Mouse (Mus musculus) CH12.LX (cell line): Measurements from ENCODE around the gene Ctdsp1. TPM values are rescaled to one million over a fixed set of nuclear protein-coding genes. Genes with fewer than 3 reads are reported as not detected.

Experiments
- DNase-seq: peaks from one replicate; pipeline ENCODE4 v3.0.0-alpha.2; 2013; ENCODE audit errors: extremely low read depth
- H3K27ac ChIP-seq: 2 replicates; pipeline ENCODE4 v1.5.1; 2012; ENCODE audit warnings: low read depth, mild to moderate bottlenecking, control low read depth, moderate library complexity; ENCODE audit not compliant: insufficient read depth
- H3K27me3 ChIP-seq: replicated peaks from 2 replicates; pipeline ENCODE3; 2012; ENCODE audit warnings: inconsistent platforms
- H3K36me3 ChIP-seq, 2 experiments: replicated peaks in 1 of 2; 2 replicates each; pipeline versions ENCODE3 to v1.6.1; 2012; ENCODE audit warnings: inconsistent platforms in 1 of 2, low read length in 1 of 2, mild to moderate bottlenecking in 1 of 2, mixed read lengths in 1 of 2, moderate library complexity in 1 of 2; ENCODE audit not compliant: control insufficient read depth in 1 of 2, insufficient read depth in 1 of 2
- H3K4me1 ChIP-seq, 2 experiments: 2 replicates each; pipeline ENCODE4 v1.6.1; 2012; ENCODE audit warnings: inconsistent platforms in 1 of 2, moderate library complexity in 1 of 2; ENCODE audit not compliant: insufficient read depth in 2 of 2, control insufficient read depth in 1 of 2
- H3K4me2 ChIP-seq: 2 replicates; pipeline ENCODE4 v1.6.1; 2012; ENCODE audit warnings: low read depth, mild to moderate bottlenecking, control low read depth; ENCODE audit not compliant: poor library complexity, insufficient read depth, severe bottlenecking
- H3K4me3 ChIP-seq, 3 experiments: fragments of 150-350 bp in 1 of 3; sonication (generic) in 1 of 3; replicated peaks in 1 of 3; 2 replicates each; pipeline versions ENCODE3 to v1.5.1; 2011 to 2012; ENCODE audit warnings: low read depth in 2 of 3, low read length in 2 of 3, mild to moderate bottlenecking in 2 of 3, moderate library complexity in 2 of 3, control low read depth in 1 of 3, improper control_type of control experiment in 1 of 3, inconsistent platforms in 1 of 3, mixed read lengths in 1 of 3; ENCODE audit not compliant: poor library complexity in 1 of 3
- H3K79me2 ChIP-seq: replicated peaks from 2 replicates; pipeline ENCODE4 v1.6.1; 2012; ENCODE audit warnings: mild to moderate bottlenecking, moderate library complexity; ENCODE audit not compliant: control insufficient read depth, poor library complexity, insufficient read depth, severe bottlenecking; ENCODE audit errors: extremely low read depth
- H3K9ac ChIP-seq: 2 replicates; pipeline ENCODE4 v1.6.1; 2012; ENCODE audit warnings: low read depth, mild to moderate bottlenecking, control low read depth, moderate library complexity; ENCODE audit not compliant: insufficient read depth
- H3K9me3 ChIP-seq: replicated peaks from 2 replicates; pipeline ENCODE3; 2012; ENCODE audit warnings: low read length, inconsistent platforms, mixed read lengths
- BHLHE40 ChIP-seq: IDR thresholded peaks from 2 replicates; pipeline ENCODE4 v1.6.1; 2011; ENCODE audit warnings: mild to moderate bottlenecking, low read depth, low read length, improper control_type of control experiment
- CHD1 ChIP-seq: IDR thresholded peaks from 2 replicates; pipeline ENCODE4 v1.6.1; 2012; ENCODE audit warnings: low read depth, low read length, improper control_type of control experiment, inconsistent platforms
- CHD2 ChIP-seq: IDR thresholded peaks from 2 replicates; pipeline ENCODE4 v1.6.1; 2011; ENCODE audit warnings: low read length, improper control_type of control experiment
- CTCF ChIP-seq, 2 experiments: IDR thresholded peaks in 1 of 2; conservative IDR thresholded peaks in 1 of 2; 2 replicates each; pipeline ENCODE4 v1.5.1; 2011 to 2012; ENCODE audit warnings: low read depth in 2 of 2, low read length in 2 of 2, improper control_type of control experiment in 1 of 2, inconsistent platforms in 1 of 2, mild to moderate bottlenecking in 1 of 2, moderate library complexity in 1 of 2
- ELF1 ChIP-seq: IDR thresholded peaks from 2 replicates; pipeline ENCODE4 v1.6.1; 2014; ENCODE audit warnings: low read depth, mild to moderate bottlenecking, inconsistent platforms, low read length, improper control_type of control experiment
- EP300 ChIP-seq: IDR thresholded peaks from 2 replicates; pipeline ENCODE4 v1.6.1; 2011; ENCODE audit warnings: low read length, improper control_type of control experiment
- ETS1 ChIP-seq: conservative IDR thresholded peaks from 2 replicates; pipeline ENCODE4 v1.6.1; 2012; ENCODE audit warnings: low read depth, mild to moderate bottlenecking, inconsistent platforms, low read length, improper control_type of control experiment, moderate library complexity
- HCFC1 ChIP-seq: IDR thresholded peaks from 2 replicates; pipeline ENCODE4 v1.6.1; 2012; ENCODE audit warnings: low read depth, mild to moderate bottlenecking, inconsistent platforms, low read length, improper control_type of control experiment
- IRF4 ChIP-seq: IDR thresholded peaks from 2 replicates; pipeline ENCODE4 v1.6.1; 2014; ENCODE audit warnings: low read depth, mild to moderate bottlenecking, inconsistent platforms, low read length, improper control_type of control experiment
- JUND ChIP-seq: conservative IDR thresholded peaks from 2 replicates; pipeline ENCODE4 v1.6.1; 2011; ENCODE audit warnings: low read depth, low read length, improper control_type of control experiment
- KAT2A ChIP-seq: IDR thresholded peaks from 2 replicates; pipeline ENCODE4 v1.6.1; 2012; ENCODE audit warnings: low read length, improper control_type of control experiment, inconsistent platforms; ENCODE audit not compliant: insufficient replicate concordance
- MAFK ChIP-seq: IDR thresholded peaks from 2 replicates; pipeline ENCODE4 v1.6.1; 2011; ENCODE audit warnings: low read length, improper control_type of control experiment; ENCODE audit not compliant: insufficient replicate concordance
- MAX ChIP-seq: IDR thresholded peaks from 2 replicates; pipeline ENCODE4 v1.6.1; 2011; ENCODE audit warnings: low read length, improper control_type of control experiment
- MAZ ChIP-seq: IDR thresholded peaks from 2 replicates; pipeline ENCODE4 v1.6.1; 2012; ENCODE audit warnings: low read depth, mild to moderate bottlenecking, inconsistent platforms, low read length, improper control_type of control experiment, moderate library complexity
- MYC ChIP-seq: IDR thresholded peaks from 2 replicates; pipeline ENCODE4 v1.6.1; 2011; ENCODE audit warnings: low read depth, mild to moderate bottlenecking, improper control_type of control experiment, low read length
- POLR2A ChIP-seq: IDR thresholded peaks from 2 replicates; pipeline ENCODE4 v1.6.1; 2011; ENCODE audit warnings: low read depth, mild to moderate bottlenecking, improper control_type of control experiment, low read length
- POLR2AphosphoS2 ChIP-seq: IDR thresholded peaks from 2 replicates; pipeline ENCODE4 v1.6.1; 2011; ENCODE audit warnings: low read depth, low read length, improper control_type of control experiment
- RAD21 ChIP-seq: IDR thresholded peaks from 2 replicates; pipeline ENCODE4 v1.6.1; 2011; ENCODE audit warnings: low read depth, mild to moderate bottlenecking, low read length, improper control_type of control experiment, moderate library complexity
- TBP ChIP-seq: conservative IDR thresholded peaks from 2 replicates; pipeline ENCODE4 v1.6.1; 2011; ENCODE audit warnings: low read depth, low read length, improper control_type of control experiment
- USF1 ChIP-seq: IDR thresholded peaks from 2 replicates; pipeline ENCODE4 v1.6.1; 2014; ENCODE audit warnings: low read depth, mild to moderate bottlenecking, inconsistent platforms, low read length, improper control_type of control experiment
- ZKSCAN1 ChIP-seq: IDR thresholded peaks from 2 replicates; pipeline ENCODE4 v1.6.1; 2012; ENCODE audit warnings: low read depth, inconsistent platforms, low read length, improper control_type of control experiment, borderline replicate concordance
- ZMIZ1 ChIP-seq: IDR thresholded peaks from 2 replicates; pipeline ENCODE4 v1.6.1; 2012; ENCODE audit warnings: low read depth, mild to moderate bottlenecking, inconsistent platforms, low read length, improper control_type of control experiment
- dilution Hi-C: fragments of 300-500 bp; cut with MboI; formaldehyde crosslinking; loops from 2 replicates; pipeline ENCODE4 v1.14.3; 2020; ENCODE audit warnings: low sequenced_read_pairs; ENCODE audit not compliant: extremely low pct_unique_long_range_greater_than_20kb, extremely low pct_ligation_motif_present
- in situ Hi-C: fragments of 300-500 bp; cut with MboI; formaldehyde crosslinking; loops from 3 replicates; pipeline ENCODE4 v1.14.3; 2019; ENCODE audit warnings: low sequenced_read_pairs, low pct_ligation_motif_present, low pct_unique_long_range_greater_than_20kb, mixed read lengths
- polyA plus RNA-seq: library from polyadenylated mRNA; unstranded; fragments of >175 nt; gene quantifications from 2 replicates; pipeline ENCODE4 v1.2.1, GENCODE M21; 2012; ENCODE audit warnings: low read depth; ENCODE audit not compliant: insufficient read length
- total RNA-seq, 2 experiments: library from RNA; depleted of rRNA; stranded (reverse); fragments of 300-350 nt in 1 of 2; fragments of >200 nt in 1 of 2; gene quantifications; 2 replicates each; pipeline ENCODE4 v1.2.3; 2012 to 2014

Gene Ctdsp1
- total and polyA plus RNA-seq, 3 experiments, result 14.4 to 65.8 (median 23.4) TPM

DNA sequence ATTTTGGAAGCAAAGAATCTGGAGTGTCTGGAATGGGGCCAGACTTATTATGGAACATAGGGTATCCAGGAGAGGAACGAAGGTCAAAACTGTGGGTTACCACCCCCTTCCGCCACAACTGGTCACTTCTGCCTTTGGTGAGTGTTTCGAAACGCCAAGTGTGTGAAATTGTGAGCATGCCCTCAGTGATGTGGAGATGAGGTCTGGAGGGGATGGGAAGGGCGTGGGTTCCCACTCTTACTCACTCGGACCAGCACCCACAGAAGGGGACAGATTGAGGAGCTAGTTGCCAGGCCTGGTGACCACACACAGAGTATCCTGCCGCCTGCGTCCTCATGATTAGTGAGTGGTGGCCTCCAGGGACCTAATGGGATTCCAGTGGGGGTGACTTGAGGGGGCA, 16.3 kb upstream of the Ctdsp1 start, which contains the start of gene Slc11a1:
Gene Slc11a1 (plus strand): TSS at position 216 of the 400 bp plus-strand sequence.
- no peak within 1 kb of the TSS for H3K4me3 ChIP-seq
- H3K36me3 ChIP-seq, result no peaks in the 10 kb centered on the region
- no peak within 1 kb of the TSS for H3K27ac ChIP-seq
- in situ Hi-C loops, result no loop called here
- TF ChIP-seq CHD1 (no peak), BHLHE40 (no peak), USF1 (no peak), ZKSCAN1 (no peak), MAZ (no peak), RAD21 (no peak), EP300 (no peak), MAFK (no peak), ETS1 (no peak), CHD2 (no peak), POLR2AphosphoS2 (no peak), ELF1 (no peak), KAT2A (no peak), CTCF (conservative IDR thresholded peaks at IDR 0.05 in 1 of 2, IDR thresholded peaks at IDR 0.05 in 1 of 2; ENCODE audit: low read depth in 2 of 2, low read length in 2 of 2) (no peak), JUND (no peak), IRF4 (no peak)
- peaks cover 33 to 50% of the 10 kb centered on the region in 2 experiments for H3K4me1 ChIP-seq
- H3K9ac ChIP-seq, result no peak within 1 kb of the TSS
- no peaks in the 10 kb centered on the region for H3K79me2 ChIP-seq
- H3K4me2 ChIP-seq, result no peak within 1 kb of the TSS
- DNase-seq, result no peak
- H3K9me3 ChIP-seq, result no peaks in the 10 kb centered on the region
- dilution Hi-C loops, result no loop called here
- H3K27me3 ChIP-seq, result no peaks in the 10 kb centered on the region

- no peaks in the 10 kb centered on the region for H3K79me2 ChIP-seq
- TF ChIP-seq TBP (no peak), MAX (no peak), POLR2A (no peak), POLR2AphosphoS2 (no peak), MYC (no peak), ELF1 (no peak), HCFC1 (no peak), ZMIZ1 (no peak)
- no peak overlapping the region for H3K4me2 ChIP-seq
- H3K9me3 ChIP-seq, result no peaks in the 10 kb centered on the region
- H3K27me3 ChIP-seq, result no peaks in the 10 kb centered on the region
- dilution Hi-C loops (no loop called here), in situ Hi-C loops (no loop called here)
- no peak overlapping the region for H3K4me3 ChIP-seq
- H3K27ac ChIP-seq, result no peak overlapping the region
- DNase-seq, result no peak
- H3K36me3 ChIP-seq, result no peaks in the 10 kb centered on the region
- H3K4me1 ChIP-seq, result peaks cover 35 to 52% of the 10 kb centered on the region in 2 experiments
- no peak overlapping the region for H3K9ac ChIP-seq
Measured at GRCm38 (mm10) chr1:74375561-74375960, 15.7 kb upstream of the Ctdsp1 start.
